Mouse (Mus musculus) testis, adult 2 months (tissue): ENCODE measurements around the gene Grk2.

Experiments
- CTCF ChIP-seq: fragments of 200-500 bp; IDR thresholded peaks from 2 replicates; pipeline ENCODE4 v1.5.1; 2012; ENCODE audit warnings: low read depth, mild to moderate bottlenecking, inconsistent platforms, low read length, moderate library complexity; ENCODE audit not compliant: control insufficient read depth, insufficient read depth, insufficient replicate concordance
- POLR2A ChIP-seq: fragments of 200-500 bp; IDR thresholded peaks from 2 replicates; pipeline ENCODE4 v1.6.1; 2012; ENCODE audit warnings: low read depth, mild to moderate bottlenecking, inconsistent platforms, low read length, moderate library complexity; ENCODE audit not compliant: control insufficient read depth

- TF ChIP-seq CTCF (no peak), POLR2A (no peak)
Observed at GRCm38 (mm10) chr19:4280425-4280824, 25.6 kb downstream of the Grk2 start.
